Mouse (Mus musculus) C2C12 (cell line): ENCODE results near the gene Cnnm1. TPM values are rescaled to one million over a fixed set of nuclear protein-coding genes. Genes with fewer than 3 reads are reported as not detected.

Source experiments
- H3K27me3 ChIP-seq: one replicate; pipeline ENCODE4 v1.6.1; 2011; ENCODE audit not compliant: control insufficient read depth, insufficient read depth, insufficient read length
- H3K36me3 ChIP-seq: one replicate; pipeline ENCODE4 v1.6.1; 2011; ENCODE audit not compliant: control insufficient read depth, insufficient read depth
- H3K4me3 ChIP-seq: one replicate; pipeline ENCODE4 v1.5.1; 2011; ENCODE audit warnings: mild to moderate bottlenecking, control low read depth; ENCODE audit not compliant: poor library complexity, insufficient read depth, severe bottlenecking
- H3K79me2 ChIP-seq: one replicate; pipeline ENCODE4 v1.6.1; 2011; ENCODE audit not compliant: control insufficient read depth, insufficient read depth
- H3K79me3 ChIP-seq: one replicate; pipeline ENCODE4 v1.6.1; 2011; ENCODE audit warnings: low read depth, control low read depth
- H3ac ChIP-seq: one replicate; pipeline ENCODE3; 2011; ENCODE audit warnings: low read depth; ENCODE audit not compliant: control insufficient read depth, insufficient read length
- CEBPB ChIP-seq: IDR thresholded peaks from one replicate; pipeline ENCODE4 v1.6.1; 2011; ENCODE audit warnings: low read depth, mild to moderate bottlenecking, control low read depth, moderate library complexity
- CTCF ChIP-seq: IDR thresholded peaks from one replicate; pipeline ENCODE4 v1.5.1; 2011; ENCODE audit not compliant: control insufficient read depth, insufficient read depth, insufficient read length
- FOSL1 ChIP-seq: IDR thresholded peaks from one replicate; pipeline ENCODE4 v1.8.0; 2011; ENCODE audit warnings: mild to moderate bottlenecking, low read length; ENCODE audit not compliant: poor library complexity, insufficient read depth, severe bottlenecking
- MAX ChIP-seq: IDR thresholded peaks from one replicate; pipeline ENCODE4 v1.6.1; 2011; ENCODE audit warnings: mild to moderate bottlenecking, control low read depth
- MYOD1 ChIP-seq: IDR thresholded peaks from one replicate; pipeline ENCODE4 v1.6.1; 2011; ENCODE audit warnings: low read depth; ENCODE audit not compliant: control insufficient read depth, insufficient read length
- MYOG ChIP-seq: IDR thresholded peaks from one replicate; pipeline ENCODE4 v1.6.1; 2011; ENCODE audit not compliant: control insufficient read depth, insufficient read length; ENCODE audit errors: extremely low read depth
- USF1 ChIP-seq: IDR thresholded peaks from one replicate; pipeline ENCODE4 v1.6.1; 2011; ENCODE audit warnings: low read depth, mild to moderate bottlenecking, control low read depth, moderate library complexity
- long read RNA-seq, 2 experiments: library from polyadenylated mRNA; unstranded; transcript quantifications; one replicate each; pipeline ENCODE4 v2.0.0; 2019 to 2020
- polyA plus RNA-seq: library from polyadenylated mRNA; unstranded; fragments of >200 nt; fragmentation: generic; extraction: Trizol; gene quantifications from one replicate; pipeline ENCODE4 v1.2.1, GENCODE M21; 2012; ENCODE audit warnings: missing spikeins

The Cnnm1 gene
- polyA plus RNA-seq: not detected
- long read RNA-seq, experiment 1: 0 reads
- long read RNA-seq, experiment 2: 0 reads

DNA sequence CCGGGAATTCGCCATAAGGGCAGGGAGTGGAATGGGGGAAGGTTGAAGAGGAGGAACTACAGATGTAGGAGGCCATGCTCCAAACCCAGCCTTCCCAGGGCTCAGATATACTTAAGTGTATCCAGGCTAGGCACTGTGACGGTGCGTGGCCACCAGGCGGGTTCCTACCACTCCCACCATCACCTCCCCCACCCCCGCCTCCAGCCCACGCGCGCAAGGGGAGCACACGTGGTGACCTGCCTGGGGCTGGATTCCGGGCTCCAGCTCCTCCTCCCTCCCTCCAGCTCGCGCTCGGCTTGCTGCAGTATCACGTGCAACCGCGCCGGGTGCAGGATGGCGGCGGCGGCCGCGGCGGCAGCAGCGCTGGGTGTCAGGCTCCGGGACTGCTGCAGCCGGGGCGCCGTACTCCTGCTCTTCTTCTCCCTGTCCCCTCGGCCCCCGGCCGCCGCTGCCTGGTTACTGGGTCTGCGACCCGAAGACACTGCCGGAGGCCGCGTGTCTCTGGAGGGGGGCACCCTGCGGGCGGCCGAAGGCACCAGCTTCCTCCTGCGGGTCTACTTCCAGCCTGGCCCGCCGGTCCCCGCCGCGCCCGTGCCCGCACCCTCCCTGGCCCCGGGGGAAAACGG, at the start of gene Cnnm1:
TSS of gene Cnnm1 (plus strand) at position 325 of the 626 bp plus-strand sequence.
- Histone ChIP-seq H3K27me3 (peaks cover 30% of the 10 kb centered on the region), H3K79me3 (no peaks in the 10 kb centered on the region), H3K4me3 (no peak within 1 kb of the TSS), H3K36me3 (no peaks in the 10 kb centered on the region), H3ac (no peak within 1 kb of the TSS), H3K79me2 (no peaks in the 10 kb centered on the region)
- TF ChIP-seq CTCF (no peak), USF1 (no peak), CEBPB (no peak)

DNA sequence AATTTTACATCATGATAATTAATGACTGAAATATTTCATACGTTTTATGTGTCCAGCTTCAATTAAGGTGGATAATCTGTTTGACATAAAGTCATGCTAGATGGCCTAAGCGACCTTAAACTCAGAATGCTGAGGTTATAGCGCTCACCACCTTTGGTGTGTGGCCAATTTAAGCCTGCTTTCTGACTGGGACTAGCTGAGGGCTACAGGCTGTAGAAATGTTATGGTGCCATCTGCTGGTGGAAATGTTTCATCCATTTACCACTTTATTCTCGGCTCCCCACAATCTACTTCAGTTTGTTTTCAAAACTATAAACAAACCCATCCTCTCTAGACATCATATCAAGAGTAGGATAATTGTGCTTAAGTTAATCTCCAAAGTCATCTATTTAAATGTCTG, 43.9 kb upstream of the Cnnm1 start:
- TF ChIP-seq MYOD1: no peak
- TF ChIP-seq CEBPB: no peak
- TF ChIP-seq MYOG: no peak
- TF ChIP-seq USF1: no peak
- no peak for TF ChIP-seq FOSL1
- TF ChIP-seq CTCF: no peak
- no peak for TF ChIP-seq MAX
- Histone ChIP-seq H3K36me3 (no peaks in the 10 kb centered on the region), H3K79me3 (no peaks in the 10 kb centered on the region), H3K79me2 (no peaks in the 10 kb centered on the region), H3K4me3 (no peak overlapping the region), H3K27me3 (no peaks in the 10 kb centered on the region), H3ac (no peak overlapping the region)

DNA sequence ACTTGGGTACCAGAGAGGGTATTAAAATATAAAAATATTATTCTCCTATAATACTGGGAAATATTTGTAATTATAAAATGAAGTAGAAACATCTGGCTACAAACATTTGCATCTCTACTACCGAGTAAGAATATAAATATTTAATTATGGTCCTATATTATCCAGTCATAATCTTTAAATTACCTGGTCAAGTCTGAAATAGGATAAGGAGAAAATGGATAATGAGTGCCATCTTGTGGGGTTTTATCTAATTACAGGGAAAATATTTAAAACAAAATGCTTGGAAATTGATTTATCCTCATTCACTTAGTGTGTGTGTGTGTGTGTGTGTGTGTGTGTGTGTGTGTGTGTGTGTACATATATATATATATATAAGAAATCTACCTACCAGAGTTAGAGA, 33.1 kb upstream of the Cnnm1 start:
- no peak overlapping the region for H3K4me3 ChIP-seq
- TF ChIP-seq FOSL1 (no peak), MYOD1 (no peak)
- no peak overlapping the region for H3ac ChIP-seq
- H3K27me3 ChIP-seq: no peaks in the 10 kb centered on the region
- no peaks in the 10 kb centered on the region for H3K36me3 ChIP-seq
- no peaks in the 10 kb centered on the region for H3K79me3 ChIP-seq
- no peaks in the 10 kb centered on the region for H3K79me2 ChIP-seq

DNA sequence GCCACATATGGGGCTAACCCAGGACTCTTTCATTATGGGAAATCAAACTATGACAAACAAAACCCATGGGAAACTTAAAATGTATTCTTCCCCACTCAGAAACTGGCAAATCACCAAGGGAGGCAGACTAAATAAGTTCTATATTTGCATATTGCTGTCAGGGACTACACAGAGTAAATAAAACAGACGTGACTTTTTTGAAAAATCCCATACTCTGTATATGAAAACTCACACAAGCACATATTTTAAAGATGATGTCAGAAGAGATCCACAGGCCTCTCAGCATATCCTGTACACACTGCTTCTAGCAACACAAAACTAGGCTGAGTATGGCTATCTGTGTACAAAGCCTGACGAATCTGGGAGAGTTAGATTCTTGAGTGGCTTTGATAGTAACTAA, 24.7 kb upstream of the Cnnm1 start:
- Histone ChIP-seq H3K27me3 (peaks cover 3% of the 10 kb centered on the region), H3K79me3 (no peaks in the 10 kb centered on the region)

DNA sequence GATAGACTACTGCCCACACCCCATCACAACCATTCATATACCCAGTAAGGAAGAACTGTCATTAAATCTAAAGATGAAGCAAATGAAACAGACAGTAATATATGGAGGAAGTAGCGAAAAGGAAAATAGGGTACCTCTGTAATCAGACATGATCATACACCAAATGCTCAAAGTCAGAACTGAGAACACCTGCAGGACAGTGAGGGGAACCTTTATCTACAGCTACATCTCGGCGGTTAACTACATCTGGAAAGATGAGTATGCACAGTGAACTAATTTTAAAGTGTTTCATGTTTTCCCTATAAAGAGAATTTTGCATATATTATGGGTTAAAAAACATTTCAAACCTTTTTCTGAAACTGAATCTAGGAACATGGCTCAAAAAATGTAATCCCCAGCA, 19.7 kb upstream of the Cnnm1 start:
- peaks cover 7% of the 10 kb centered on the region for H3K27me3 ChIP-seq
- H3ac ChIP-seq: no peak overlapping the region
- TF ChIP-seq FOSL1 (no peak), MYOD1 (no peak), CEBPB (no peak), CTCF (no peak), USF1 (no peak), MYOG (no peak), MAX (no peak)
- no peaks in the 10 kb centered on the region for H3K36me3 ChIP-seq
- H3K79me3 ChIP-seq: no peaks in the 10 kb centered on the region
- H3K79me2 ChIP-seq: no peaks in the 10 kb centered on the region
- no peak overlapping the region for H3K4me3 ChIP-seq

More for the DNA sequence above, 24.7 kb upstream of the Cnnm1 start:
- no peak for TF ChIP-seq USF1
- no peak for TF ChIP-seq FOSL1
- TF ChIP-seq MAX: no peak
- no peak for TF ChIP-seq MYOD1
- no peak for TF ChIP-seq CTCF
- no peak for TF ChIP-seq MYOG
- no peak for TF ChIP-seq CEBPB
- H3K4me3 ChIP-seq: no peak overlapping the region
- no peak overlapping the region for H3ac ChIP-seq
- H3K79me2 ChIP-seq: no peaks in the 10 kb centered on the region
- no peaks in the 10 kb centered on the region for H3K36me3 ChIP-seq

DNA sequence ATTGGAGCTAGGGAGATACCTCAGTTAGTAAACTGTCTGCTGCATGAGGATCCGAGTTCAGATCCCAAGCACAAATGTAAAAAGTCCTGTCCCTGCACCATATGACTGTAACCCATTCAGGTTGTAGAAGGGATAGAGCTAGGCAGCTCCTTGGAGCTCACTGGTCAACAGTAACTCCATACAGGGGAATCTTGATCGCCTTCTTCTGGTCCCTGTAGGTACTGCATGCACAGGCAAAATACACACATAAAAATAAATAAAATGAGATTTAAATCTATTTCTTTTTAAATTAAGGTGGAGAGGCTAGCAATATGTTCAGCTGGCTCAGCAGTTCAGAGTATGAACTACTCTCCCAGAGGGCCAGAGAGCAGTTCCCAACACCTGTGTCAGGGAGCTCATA, 16.2 kb upstream of the Cnnm1 start:
- no peak overlapping the region for H3K4me3 ChIP-seq
- no peak for TF ChIP-seq USF1
- no peak for TF ChIP-seq MYOG
- TF ChIP-seq MAX: no peak
- TF ChIP-seq FOSL1: no peak
- TF ChIP-seq CEBPB: no peak
- no peak for TF ChIP-seq CTCF
- TF ChIP-seq MYOD1: no peak
- H3K36me3 ChIP-seq: no peaks in the 10 kb centered on the region
- no peak overlapping the region for H3ac ChIP-seq
- H3K79me3 ChIP-seq: no peaks in the 10 kb centered on the region
- H3K27me3 ChIP-seq: peaks cover 12% of the 10 kb centered on the region
- H3K79me2 ChIP-seq: no peaks in the 10 kb centered on the region
